Mouse (Mus musculus): ENCODE results near the gene Dnajc15. TPM values are rescaled to one million over a fixed set of nuclear protein-coding genes. Genes with fewer than 3 reads are reported as not detected.

Dnajc15 gene
- polyA plus RNA-seq, 1 experiment from 2014 or later, result 86.3 TPM

- no peak for TF ChIP-seq CTCF (IDR thresholded peaks at IDR 0.05; ENCODE audit: low read depth)
- Histone ChIP-seq H3K4me2 (replicated peaks; ENCODE audit: low read depth) (no peak overlapping the region), H3K36me3 (ENCODE audit: control insufficient read depth, insufficient read depth) (no peaks in the 10 kb centered on the region), H3K9me3 (ENCODE audit: control insufficient read depth) (no peaks in the 10 kb centered on the region), H3K9ac (ENCODE audit: low read depth, low read length) (no peak overlapping the region), H3K4me1 (replicated peaks; ENCODE audit: control insufficient read depth, insufficient read depth, low read length) (no peaks in the 10 kb centered on the region), H3K27me3 (replicated peaks; ENCODE audit: control insufficient read depth, insufficient read depth, low read length) (no peaks in the 10 kb centered on the region), H3K4me3 (ENCODE audit: low read depth, low read length) (no peak overlapping the region), H3K27ac (ENCODE audit: low read depth, low read length) (no peak overlapping the region)
- WGBS, result 81% methylated on average over 5 of the region's 5 CpGs
- no peak for ATAC-seq
Measured at GRCm38 (mm10) chr14:77811466-77811865, 63.5 kb downstream of the Dnajc15 start.

- no peak for ATAC-seq
- WGBS, result 65% methylated on average over 4 of the region's 4 CpGs
- Histone ChIP-seq H3K4me1 (replicated peaks; ENCODE audit: control insufficient read depth, insufficient read depth, low read length) (no peaks in the 10 kb centered on the region), H3K27me3 (replicated peaks; ENCODE audit: control insufficient read depth, insufficient read depth, low read length) (no peaks in the 10 kb centered on the region), H3K4me2 (replicated peaks; ENCODE audit: low read depth) (no peak overlapping the region), H3K9me3 (ENCODE audit: control insufficient read depth) (no peaks in the 10 kb centered on the region), H3K36me3 (ENCODE audit: control insufficient read depth, insufficient read depth) (no peaks in the 10 kb centered on the region), H3K9ac (ENCODE audit: low read depth, low read length) (no peak overlapping the region), H3K4me3 (ENCODE audit: low read depth, low read length) (no peak overlapping the region), H3K27ac (ENCODE audit: low read depth, low read length) (no peak overlapping the region)
- no peak for TF ChIP-seq CTCF (IDR thresholded peaks at IDR 0.05; ENCODE audit: low read depth)
Measured at GRCm38 (mm10) chr14:77807836-77808235, 67.1 kb downstream of the Dnajc15 start.

DNA sequence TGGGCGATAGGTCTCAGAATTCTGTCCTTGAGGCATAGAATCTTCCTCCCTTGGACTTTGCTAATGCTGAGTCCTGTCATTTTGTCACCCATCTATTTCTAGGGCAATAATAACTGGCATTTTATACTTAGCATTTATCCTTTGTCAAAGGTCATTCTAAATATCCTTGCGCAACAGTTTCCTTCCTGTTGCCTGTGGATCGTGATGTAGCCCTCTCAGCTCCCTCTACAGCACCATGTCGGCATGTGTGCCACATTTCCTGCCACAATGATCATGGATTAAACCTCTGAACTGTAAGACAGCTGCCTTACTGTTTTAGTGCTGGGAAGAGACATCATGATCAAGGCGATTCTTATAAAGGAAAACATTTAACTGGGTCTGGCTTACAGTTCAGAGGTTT lies 68.6 kb downstream of the Dnajc15 start:
- 0 out of 2 replicates have a peak, but pooled peaks have one; percentile 12 for TF ChIP-seq CTCF (IDR thresholded peaks at IDR 0.05; ENCODE audit: low read depth)
- no peaks in the 10 kb centered on the region for H3K4me1 ChIP-seq (replicated peaks; ENCODE audit: control insufficient read depth, insufficient read depth, low read length)
- ATAC-seq, result no peak

DNA sequence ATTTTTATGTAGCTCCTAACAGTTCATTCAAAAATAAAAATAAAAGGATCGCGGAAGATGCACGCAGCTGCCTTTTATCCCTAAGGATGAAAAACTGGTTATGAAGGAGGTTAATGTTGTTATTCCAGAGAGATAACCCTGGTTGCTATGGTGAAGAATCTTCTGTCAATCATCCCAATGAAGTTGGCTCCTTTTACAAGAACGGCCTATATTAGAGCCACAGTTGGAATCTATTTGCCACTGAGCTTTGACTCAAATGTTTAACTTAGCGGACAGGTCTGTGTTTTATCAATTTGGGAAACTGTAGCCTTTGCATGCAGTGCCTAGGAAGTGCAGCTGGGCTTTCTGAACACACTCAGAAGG lies 72.7 kb downstream of the Dnajc15 start:
- H3K36me3 ChIP-seq (ENCODE audit: control insufficient read depth, insufficient read depth), result no peaks in the 10 kb centered on the region
- no peak overlapping the region for H3K4me3 ChIP-seq (ENCODE audit: low read depth, low read length)
- 52% methylated on average over 5 of the region's 5 CpGs for WGBS
- H3K4me2 ChIP-seq (replicated peaks; ENCODE audit: low read depth), result no peak overlapping the region
- H3K27ac ChIP-seq (ENCODE audit: low read depth, low read length), result no peak overlapping the region
- no peaks in the 10 kb centered on the region for H3K9me3 ChIP-seq (ENCODE audit: control insufficient read depth)
- H3K27me3 ChIP-seq (replicated peaks; ENCODE audit: control insufficient read depth, insufficient read depth, low read length), result no peaks in the 10 kb centered on the region
- ATAC-seq, result no peak
- no peak overlapping the region for H3K9ac ChIP-seq (ENCODE audit: low read depth, low read length)
- TF ChIP-seq CTCF (IDR thresholded peaks at IDR 0.05; ENCODE audit: low read depth), result no peak
- no peaks in the 10 kb centered on the region for H3K4me1 ChIP-seq (replicated peaks; ENCODE audit: control insufficient read depth, insufficient read depth, low read length)

More for the DNA sequence above, 68.6 kb downstream of the Dnajc15 start:
- Histone ChIP-seq H3K9ac (ENCODE audit: low read depth, low read length) (no peak overlapping the region), H3K4me3 (ENCODE audit: low read depth, low read length) (no peak overlapping the region), H3K4me2 (replicated peaks; ENCODE audit: low read depth) (no peak overlapping the region), H3K9me3 (ENCODE audit: control insufficient read depth) (no peaks in the 10 kb centered on the region), H3K36me3 (ENCODE audit: control insufficient read depth, insufficient read depth) (no peaks in the 10 kb centered on the region), H3K27me3 (replicated peaks; ENCODE audit: control insufficient read depth, insufficient read depth, low read length) (no peaks in the 10 kb centered on the region), H3K27ac (ENCODE audit: low read depth, low read length) (no peak overlapping the region)
- 72% methylated on average over 5 of the region's 5 CpGs for WGBS

DNA sequence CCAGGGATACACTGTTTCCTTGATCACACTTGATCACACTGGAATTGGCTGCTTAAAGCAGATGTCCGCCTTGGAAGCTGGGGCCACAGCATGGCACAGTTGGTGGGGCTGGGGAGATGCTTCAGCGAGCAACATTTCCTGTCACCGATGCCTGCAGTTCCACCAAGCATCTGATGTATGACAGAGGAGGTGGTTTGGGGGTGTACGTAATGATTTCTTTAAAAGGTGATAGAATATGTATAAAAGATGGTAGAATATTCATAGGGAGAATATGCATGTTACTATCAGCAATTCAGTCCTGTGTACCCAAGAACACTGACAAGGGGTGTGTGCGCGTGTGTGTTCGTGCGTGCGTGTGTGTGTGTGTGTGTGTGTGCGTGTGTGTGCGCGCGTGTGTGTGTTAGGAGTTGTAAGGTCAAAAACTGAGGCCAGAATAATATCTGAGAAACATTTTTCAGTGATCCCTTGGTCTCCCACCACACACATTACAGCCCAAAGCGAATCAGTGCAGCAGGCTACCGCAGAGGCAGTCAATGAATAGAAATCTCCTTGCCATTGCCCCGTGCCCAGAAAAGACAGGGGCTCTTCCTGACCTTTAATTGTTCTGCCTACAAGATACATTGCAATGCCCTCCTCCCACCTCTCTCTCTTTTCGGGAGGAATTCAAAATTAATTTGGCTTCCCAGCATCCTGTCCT lies 73.2 kb downstream of the Dnajc15 start:
- Histone ChIP-seq H3K4me1 (replicated peaks; ENCODE audit: control insufficient read depth, insufficient read depth, low read length) (no peaks in the 10 kb centered on the region), H3K4me2 (replicated peaks; ENCODE audit: low read depth) (no peak overlapping the region), H3K4me3 (ENCODE audit: low read depth, low read length) (no peak overlapping the region), H3K9me3 (ENCODE audit: control insufficient read depth) (no peaks in the 10 kb centered on the region), H3K27me3 (replicated peaks; ENCODE audit: control insufficient read depth, insufficient read depth, low read length) (no peaks in the 10 kb centered on the region), H3K27ac (ENCODE audit: low read depth, low read length) (no peak overlapping the region), H3K9ac (ENCODE audit: low read depth, low read length) (no peak overlapping the region), H3K36me3 (ENCODE audit: control insufficient read depth, insufficient read depth) (no peaks in the 10 kb centered on the region)
- TF ChIP-seq CTCF (IDR thresholded peaks at IDR 0.05; ENCODE audit: low read depth), result no peak
- ATAC-seq, result no peak
- WGBS, result 80% methylated on average over 17 of the region's 17 CpGs

DNA sequence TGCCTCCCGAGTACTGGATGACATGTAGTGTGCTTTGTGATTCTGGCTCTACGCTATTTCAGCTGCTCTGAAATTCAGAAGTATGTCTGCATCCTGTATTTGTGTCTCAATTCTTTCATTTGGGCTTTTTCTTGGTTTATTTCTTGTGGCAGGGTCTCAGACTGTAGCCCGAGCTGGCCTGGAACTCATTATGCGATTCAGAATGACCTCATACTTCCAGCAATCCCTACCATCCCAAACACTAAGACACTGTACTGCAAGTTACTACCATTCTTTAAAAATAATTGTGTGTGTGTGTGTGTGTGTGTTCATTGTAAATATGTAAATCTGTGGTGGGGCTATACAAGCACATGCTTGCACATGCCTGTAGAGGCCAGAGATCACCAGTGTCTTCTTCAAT lies 78.4 kb downstream of the Dnajc15 start:
- Histone ChIP-seq H3K27me3 (replicated peaks; ENCODE audit: control insufficient read depth, insufficient read depth, low read length) (no peaks in the 10 kb centered on the region), H3K4me2 (replicated peaks; ENCODE audit: low read depth) (no peak overlapping the region), H3K4me3 (ENCODE audit: low read depth, low read length) (no peak overlapping the region), H3K9me3 (ENCODE audit: control insufficient read depth) (no peaks in the 10 kb centered on the region), H3K9ac (ENCODE audit: low read depth, low read length) (no peak overlapping the region), H3K4me1 (replicated peaks; ENCODE audit: control insufficient read depth, insufficient read depth, low read length) (no peaks in the 10 kb centered on the region), H3K27ac (ENCODE audit: low read depth, low read length) (no peak overlapping the region), H3K36me3 (ENCODE audit: control insufficient read depth, insufficient read depth) (no peaks in the 10 kb centered on the region)
- 82% methylated on average over 4 of the region's 4 CpGs for WGBS
- no peak for ATAC-seq
- TF ChIP-seq CTCF (IDR thresholded peaks at IDR 0.05; ENCODE audit: low read depth), result no peak
